Mouse (Mus musculus) embryo, embryonic 9.5 days (tissue): Measurements from ENCODE around the gene Lipe.
"Not testable (repeated sequence)": the region's sequence is repeated elsewhere in the genome, so short reads cannot be mapped to it uniquely, and the experiment has no call there.

Experiments
- DNase-seq: peaks from one replicate; pipeline ENCODE4 v3.0.0-alpha.2; 2017; ENCODE audit errors: extremely low spot score

Lipe gene

GRCm38 (mm10) chr7:25398610-25399009, at the start of gene Lipe:
Gene Lipe, minus strand, starts transcription at chr7:25398710.
- DNase-seq: no peak

GRCm38 (mm10) chr7:25440816-25441153, 42.3 kb upstream of the Lipe start:
- DNase-seq: no peak

GRCm38 (mm10) chr7:25439978-25440815, 41.7 kb upstream of the Lipe start:
- no peak for DNase-seq

DNA sequence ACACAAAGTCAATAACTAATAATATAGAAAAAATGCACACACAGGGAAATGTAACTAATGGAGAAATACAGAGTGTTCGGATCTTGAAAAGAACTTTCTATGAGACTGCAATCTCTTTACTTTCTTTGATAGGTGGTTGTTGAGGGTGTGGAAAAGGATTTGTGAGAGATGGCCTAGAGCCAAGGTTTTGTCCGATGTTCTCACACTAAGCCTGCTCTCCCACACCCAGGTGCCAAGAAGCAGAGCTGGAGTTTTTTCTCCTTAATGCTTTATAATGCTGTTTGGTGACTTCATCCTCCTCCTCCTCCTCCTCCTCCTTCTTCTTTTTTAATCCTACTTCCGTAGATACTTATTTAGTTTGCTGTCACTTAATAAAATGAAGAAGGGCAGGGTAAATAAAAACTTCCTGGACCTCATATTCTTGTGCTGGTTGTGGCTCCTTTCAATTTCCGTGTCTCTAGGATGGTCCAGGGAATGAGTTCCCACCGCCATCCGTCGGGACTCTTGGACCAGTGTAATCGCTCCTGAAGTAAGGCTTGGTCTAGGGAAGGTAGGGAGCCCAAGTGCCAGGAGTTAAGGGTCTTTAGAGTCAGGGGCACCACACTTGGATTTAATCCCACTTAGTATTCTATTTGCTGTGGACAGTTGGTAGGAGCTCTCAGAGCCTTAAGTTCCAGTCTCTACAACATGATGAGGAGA, 40.8 kb upstream of the Lipe start:
- no peak for DNase-seq

GRCm38 (mm10) chr7:25436704-25437103, 38.2 kb upstream of the Lipe start:
- no peak for DNase-seq

GRCm38 (mm10) chr7:25436226-25436625, 37.7 kb upstream of the Lipe start:
- no peak for DNase-seq

DNA sequence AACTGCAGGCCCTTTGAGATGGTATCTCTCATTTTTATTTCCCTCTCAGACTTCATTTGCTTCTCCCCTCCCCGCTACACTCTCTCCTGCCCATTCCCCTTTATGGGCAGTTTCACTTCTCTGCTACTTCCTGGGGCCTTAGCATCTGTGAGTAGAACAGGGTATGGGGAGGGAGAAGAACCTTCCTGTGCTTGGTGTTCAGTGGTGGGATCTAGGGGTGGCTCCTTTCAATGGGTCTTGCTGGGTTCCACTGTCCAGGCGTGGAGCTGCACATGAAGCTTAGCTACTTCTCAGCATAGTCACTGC, 37.0 kb upstream of the Lipe start:
- no peak for DNase-seq

GRCm38 (mm10) chr7:25434654-25435545, 36.4 kb upstream of the Lipe start:
- no peak for DNase-seq

- no peak for DNase-seq
Observed at GRCm38 (mm10) chr7:25433781-25434560, 35.5 kb upstream of the Lipe start.

DNA sequence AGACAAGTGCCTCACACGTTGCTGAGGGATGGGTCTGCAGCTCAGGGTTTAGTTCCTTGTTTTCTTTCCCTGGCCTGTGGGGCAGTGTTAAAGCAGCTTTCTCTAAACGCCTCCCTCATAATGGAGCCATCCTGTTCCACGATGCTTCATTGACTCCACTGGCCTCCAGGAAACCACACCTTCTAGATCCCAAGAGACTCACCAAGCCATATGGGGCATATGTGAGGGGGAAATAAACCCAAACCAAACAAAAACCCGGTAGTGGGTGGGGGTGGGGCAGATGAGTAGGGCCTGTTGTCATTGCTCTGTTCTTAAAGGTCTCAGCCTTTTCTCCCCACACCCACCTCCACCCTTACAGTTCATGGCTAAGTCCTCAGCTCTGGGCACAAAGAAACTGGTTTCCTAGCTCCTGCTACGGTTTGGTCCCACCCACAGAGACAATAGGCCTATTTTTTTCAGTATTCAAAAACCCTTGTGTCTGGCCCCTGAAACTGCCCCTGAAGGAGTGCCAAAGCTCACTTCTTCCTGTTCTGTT, 34.6 kb upstream of the Lipe start:
- no peak for DNase-seq

DNA sequence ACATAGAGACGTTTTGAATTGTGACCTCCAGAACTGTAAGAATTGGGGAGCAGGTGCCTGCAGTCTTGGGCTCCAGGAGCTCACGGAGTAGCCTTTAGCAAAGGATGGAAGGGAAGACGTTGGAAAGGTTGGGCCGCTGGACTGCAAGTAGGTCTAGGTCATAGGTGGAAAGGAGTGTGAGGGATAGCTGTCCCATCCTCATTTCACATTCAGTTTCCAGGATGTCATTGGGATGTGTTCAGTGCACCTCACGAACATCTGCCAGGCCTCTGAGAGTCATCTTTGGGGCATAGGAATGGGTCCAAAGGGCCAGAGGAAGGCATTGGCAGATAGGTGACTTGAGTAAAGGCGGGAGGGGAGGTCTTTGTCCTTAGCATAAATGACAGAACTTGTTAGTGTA, 33.9 kb upstream of the Lipe start:
- no peak for DNase-seq

- DNase-seq: no peak
Observed at GRCm38 (mm10) chr7:25429886-25430784, 31.6 kb upstream of the Lipe start.

DNA sequence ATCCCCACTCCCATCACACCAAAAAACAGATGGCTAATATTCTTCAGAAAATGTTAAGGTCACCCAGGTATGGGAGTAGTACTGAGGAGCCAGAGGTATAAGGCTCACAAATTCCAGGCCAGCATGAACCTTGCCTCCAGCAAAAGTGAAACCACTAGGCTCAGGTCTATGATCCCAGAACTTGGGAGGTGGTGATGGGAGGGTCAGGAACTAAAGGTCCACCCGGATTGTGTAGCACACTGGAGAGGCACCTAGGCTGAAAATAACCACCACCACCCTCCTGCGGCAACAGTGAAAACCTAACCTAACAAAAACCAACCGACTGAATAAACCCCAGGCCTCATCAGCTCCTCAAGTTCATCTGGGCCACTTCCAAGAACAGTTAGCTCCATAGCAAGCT, 29.8 kb upstream of the Lipe start:
- no peak for DNase-seq

GRCm38 (mm10) chr7:25427144-25427543, 28.6 kb upstream of the Lipe start:
- DNase-seq: no peak

GRCm38 (mm10) chr7:25426380-25426779, 27.9 kb upstream of the Lipe start:
- DNase-seq: not testable (repeated sequence)

DNA sequence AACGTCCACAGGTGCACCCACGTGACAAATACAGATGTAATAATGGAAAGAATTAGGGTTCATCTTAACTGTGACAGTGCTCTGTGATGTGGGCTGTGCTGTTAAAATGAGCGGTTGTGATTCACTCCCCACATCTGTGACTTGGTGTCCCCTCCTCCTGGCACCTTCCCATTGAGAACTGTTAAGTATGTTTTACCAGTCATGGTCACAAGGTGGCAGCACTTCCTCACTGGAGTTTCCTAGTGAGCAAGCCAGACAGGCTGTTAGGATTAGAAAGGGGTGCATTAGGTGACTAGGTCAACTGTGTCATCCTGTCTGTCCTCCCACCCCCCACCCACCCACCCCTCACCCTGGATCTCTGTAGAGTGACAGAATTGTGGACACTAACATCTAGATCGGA, 25.9 kb upstream of the Lipe start:
- peak; percentile 79 for DNase-seq

DNA sequence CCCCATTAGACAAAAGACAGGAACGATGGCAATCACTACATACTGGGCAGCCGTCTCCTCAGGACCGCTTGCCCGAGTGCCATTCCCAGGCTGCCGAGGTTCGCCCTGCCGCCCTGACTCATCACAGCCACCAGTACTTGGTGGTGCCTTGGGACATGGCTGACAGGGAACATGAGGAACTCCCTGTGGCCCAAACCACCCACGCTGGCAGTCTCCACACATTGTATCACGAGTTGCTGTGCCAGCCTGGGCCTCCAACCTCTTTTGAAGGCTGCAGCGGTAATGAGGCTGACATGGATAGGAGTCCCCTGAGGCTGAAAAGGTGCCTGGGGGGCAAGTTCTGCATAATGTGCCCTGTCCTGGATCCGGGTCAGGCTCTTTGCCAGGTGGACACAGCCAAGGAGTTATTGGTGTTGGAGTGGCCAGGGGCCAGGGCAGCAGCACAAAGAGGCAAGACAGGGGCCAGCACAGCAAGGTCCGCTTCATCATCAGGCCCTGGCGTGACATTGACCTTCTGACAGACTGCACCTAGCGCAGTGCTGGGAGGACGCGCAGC, 23.9 kb upstream of the Lipe start:
- no peak for DNase-seq

DNA sequence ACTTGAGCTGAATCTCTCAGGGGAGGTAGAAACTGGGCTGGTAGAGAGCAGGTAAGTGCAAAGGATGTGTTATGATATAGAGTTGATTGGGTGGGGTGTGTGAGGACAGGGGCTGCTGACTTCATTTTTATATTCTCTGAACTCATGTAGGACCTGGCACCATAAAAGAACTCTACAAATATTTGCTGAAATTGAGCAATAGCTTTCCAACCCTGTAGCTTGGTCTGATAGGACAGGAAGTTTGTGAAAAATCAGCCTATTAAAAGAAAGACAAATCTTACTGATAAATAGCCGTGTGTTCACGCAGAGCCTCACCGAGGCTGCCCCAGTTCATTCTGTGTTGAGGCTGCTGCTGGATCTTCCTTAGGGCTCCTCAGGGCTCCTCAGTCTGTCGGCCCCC, 21.4 kb upstream of the Lipe start:
- DNase-seq: no peak

DNA sequence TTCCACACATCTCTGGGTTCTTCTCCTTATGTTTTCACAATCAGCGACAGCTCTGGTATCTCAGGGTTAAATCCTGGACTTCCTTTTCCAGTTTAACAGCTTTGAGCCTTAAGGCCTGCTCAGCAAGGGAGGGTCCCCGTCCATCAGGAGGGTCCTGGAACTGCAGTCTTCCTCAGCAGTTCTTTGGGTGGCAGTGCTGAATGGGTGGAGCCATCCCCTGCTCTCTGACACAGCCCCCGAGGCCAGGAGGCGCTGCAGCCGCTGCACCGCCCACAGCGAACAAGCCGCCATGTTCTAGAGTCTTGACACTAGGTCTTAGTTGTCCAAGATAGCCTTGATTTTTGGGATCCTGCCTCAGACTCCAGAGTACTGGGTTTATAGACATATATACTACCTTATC, 21.0 kb upstream of the Lipe start:
- no peak for DNase-seq

DNA sequence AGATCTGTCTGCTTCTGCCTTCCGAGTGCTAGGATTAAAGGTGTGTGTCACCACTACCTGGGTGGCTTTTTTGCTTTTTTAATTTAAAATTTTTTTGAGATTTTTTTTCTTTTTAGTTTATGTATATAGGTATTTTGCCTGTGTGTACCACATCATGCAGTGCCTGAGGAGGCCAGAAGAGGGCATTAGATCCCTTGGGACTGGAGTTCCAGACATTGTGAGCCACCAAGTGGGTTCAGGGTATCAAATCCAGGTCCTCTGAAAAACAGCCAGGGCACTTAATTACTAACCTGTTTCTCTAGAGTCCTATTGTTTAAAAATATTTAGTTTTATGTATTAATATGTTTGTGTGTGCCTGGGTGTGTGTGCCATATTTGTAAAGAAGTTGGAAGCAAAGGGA, 19.1 kb upstream of the Lipe start:
- no peak for DNase-seq
